Mouse (Mus musculus): ENCODE results near the gene Ush2a. TPM values are rescaled to one million over a fixed set of nuclear protein-coding genes. Genes with fewer than 3 reads are reported as not detected.

The Ush2a gene
- polyA plus RNA-seq, 1 experiment from 2014 or later, result 0.03 TPM

- ATAC-seq (replicated peaks; ENCODE audit: extremely low read depth, insufficient read depth, low FRiP score), result no peak
- Histone ChIP-seq H3K36me3 (ENCODE audit: control insufficient read depth, insufficient read depth) (no peaks in the 10 kb centered on the region), H3K9me3 (replicated peaks; ENCODE audit: control insufficient read depth, low read length) (no peaks in the 10 kb centered on the region), H3K27ac (ENCODE audit: low read length) (no peak overlapping the region), H3K4me3 (ENCODE audit: low read length) (no peak overlapping the region), H3K27me3 (ENCODE audit: control insufficient read depth, insufficient read depth, low read length) (no peaks in the 10 kb centered on the region), H3K4me2 (ENCODE audit: low read depth, low read length) (no peak overlapping the region), H3K9ac (ENCODE audit: low read length) (no peak overlapping the region), H3K4me1 (ENCODE audit: control insufficient read depth, insufficient read depth, low read length) (no peaks in the 10 kb centered on the region)
- 64% methylated on average over 13 of the region's 13 CpGs for WGBS
These were observed 287.9 kb downstream of the Ush2a start for GRCm38 (mm10) chr1:188549686-188550085.

GRCm38 (mm10) chr1:188551802-188552201 is 290.0 kb downstream of the Ush2a start:
- Histone ChIP-seq H3K4me2 (ENCODE audit: low read depth, low read length) (no peak overlapping the region), H3K27ac (ENCODE audit: low read length) (no peak overlapping the region), H3K4me3 (ENCODE audit: low read length) (no peak overlapping the region), H3K36me3 (ENCODE audit: control insufficient read depth, insufficient read depth) (no peaks in the 10 kb centered on the region), H3K27me3 (ENCODE audit: control insufficient read depth, insufficient read depth, low read length) (no peaks in the 10 kb centered on the region), H3K9ac (ENCODE audit: low read length) (no peak overlapping the region), H3K9me3 (replicated peaks; ENCODE audit: control insufficient read depth, low read length) (no peaks in the 10 kb centered on the region), H3K4me1 (ENCODE audit: control insufficient read depth, insufficient read depth, low read length) (no peaks in the 10 kb centered on the region)
- no peak for ATAC-seq (replicated peaks; ENCODE audit: extremely low read depth, insufficient read depth, low FRiP score)
- 77% methylated on average over 5 of the region's 5 CpGs for WGBS

GRCm38 (mm10) chr1:188558911-188559310 is 297.1 kb downstream of the Ush2a start:
- 26% methylated on average over 2 of the region's 2 CpGs for WGBS
- no peaks in the 10 kb centered on the region for H3K4me1 ChIP-seq (ENCODE audit: control insufficient read depth, insufficient read depth, low read length)
- no peaks in the 10 kb centered on the region for H3K27me3 ChIP-seq (ENCODE audit: control insufficient read depth, insufficient read depth, low read length)
- H3K9ac ChIP-seq (ENCODE audit: low read length), result no peak overlapping the region
- ATAC-seq (replicated peaks; ENCODE audit: extremely low read depth, insufficient read depth, low FRiP score), result no peak
- H3K9me3 ChIP-seq (replicated peaks; ENCODE audit: control insufficient read depth, low read length), result no peaks in the 10 kb centered on the region
- no peak overlapping the region for H3K4me2 ChIP-seq (ENCODE audit: low read depth, low read length)
- no peaks in the 10 kb centered on the region for H3K36me3 ChIP-seq (ENCODE audit: control insufficient read depth, insufficient read depth)
- H3K27ac ChIP-seq (ENCODE audit: low read length), result no peak overlapping the region
- H3K4me3 ChIP-seq (ENCODE audit: low read length), result no peak overlapping the region

- Histone ChIP-seq H3K36me3 (ENCODE audit: control insufficient read depth, insufficient read depth) (no peaks in the 10 kb centered on the region), H3K9ac (ENCODE audit: low read length) (no peak overlapping the region), H3K4me3 (ENCODE audit: low read length) (no peak overlapping the region), H3K27ac (ENCODE audit: low read length) (no peak overlapping the region), H3K4me1 (ENCODE audit: control insufficient read depth, insufficient read depth, low read length) (no peaks in the 10 kb centered on the region), H3K9me3 (replicated peaks; ENCODE audit: control insufficient read depth, low read length) (no peaks in the 10 kb centered on the region), H3K27me3 (ENCODE audit: control insufficient read depth, insufficient read depth, low read length) (no peaks in the 10 kb centered on the region), H3K4me2 (ENCODE audit: low read depth, low read length) (no peak overlapping the region)
- 75% methylated on average over 5 of the region's 5 CpGs for WGBS
- ATAC-seq (replicated peaks; ENCODE audit: extremely low read depth, insufficient read depth, low FRiP score), result no peak
These were observed 304.4 kb downstream of the Ush2a start for GRCm38 (mm10) chr1:188566229-188566628.

- 71% methylated on average over 4 of the region's 4 CpGs for WGBS
- Histone ChIP-seq H3K4me1 (ENCODE audit: control insufficient read depth, insufficient read depth, low read length) (no peaks in the 10 kb centered on the region), H3K36me3 (ENCODE audit: control insufficient read depth, insufficient read depth) (no peaks in the 10 kb centered on the region), H3K9ac (ENCODE audit: low read length) (no peak overlapping the region), H3K27me3 (ENCODE audit: control insufficient read depth, insufficient read depth, low read length) (no peaks in the 10 kb centered on the region), H3K4me3 (ENCODE audit: low read length) (no peak overlapping the region), H3K4me2 (ENCODE audit: low read depth, low read length) (no peak overlapping the region), H3K9me3 (replicated peaks; ENCODE audit: control insufficient read depth, low read length) (no peaks in the 10 kb centered on the region), H3K27ac (ENCODE audit: low read length) (no peak overlapping the region)
- no peak for ATAC-seq (replicated peaks; ENCODE audit: extremely low read depth, insufficient read depth, low FRiP score)
These were observed 305.7 kb downstream of the Ush2a start for GRCm38 (mm10) chr1:188567486-188567885.

GRCm38 (mm10) chr1:188568295-188568961 is 306.6 kb downstream of the Ush2a start:
- 74% methylated on average over 9 of the region's 9 CpGs for WGBS
- Histone ChIP-seq H3K4me1 (ENCODE audit: control insufficient read depth, insufficient read depth, low read length) (no peaks in the 10 kb centered on the region), H3K36me3 (ENCODE audit: control insufficient read depth, insufficient read depth) (no peaks in the 10 kb centered on the region), H3K4me2 (ENCODE audit: low read depth, low read length) (no peak overlapping the region), H3K27me3 (ENCODE audit: control insufficient read depth, insufficient read depth, low read length) (no peaks in the 10 kb centered on the region), H3K27ac (ENCODE audit: low read length) (no peak overlapping the region), H3K9ac (ENCODE audit: low read length) (no peak overlapping the region), H3K9me3 (replicated peaks; ENCODE audit: control insufficient read depth, low read length) (no peaks in the 10 kb centered on the region), H3K4me3 (ENCODE audit: low read length) (no peak overlapping the region)
- no peak for ATAC-seq (replicated peaks; ENCODE audit: extremely low read depth, insufficient read depth, low FRiP score)

GRCm38 (mm10) chr1:188576246-188576747 is 314.5 kb downstream of the Ush2a start:
- H3K27me3 ChIP-seq (ENCODE audit: control insufficient read depth, insufficient read depth, low read length), result no peaks in the 10 kb centered on the region
- 87% methylated on average over 8 of the region's 8 CpGs for WGBS
- H3K9me3 ChIP-seq (replicated peaks; ENCODE audit: control insufficient read depth, low read length), result no peaks in the 10 kb centered on the region
- no peak overlapping the region for H3K9ac ChIP-seq (ENCODE audit: low read length)
- H3K27ac ChIP-seq (ENCODE audit: low read length), result no peak overlapping the region
- no peaks in the 10 kb centered on the region for H3K36me3 ChIP-seq (ENCODE audit: control insufficient read depth, insufficient read depth)
- H3K4me1 ChIP-seq (ENCODE audit: control insufficient read depth, insufficient read depth, low read length), result no peaks in the 10 kb centered on the region
- H3K4me3 ChIP-seq (ENCODE audit: low read length), result no peak overlapping the region
- H3K4me2 ChIP-seq (ENCODE audit: low read depth, low read length), result no peak overlapping the region
- ATAC-seq (replicated peaks; ENCODE audit: extremely low read depth, insufficient read depth, low FRiP score), result no peak

- no peaks in the 10 kb centered on the region for H3K36me3 ChIP-seq (ENCODE audit: control insufficient read depth, insufficient read depth)
- no peaks in the 10 kb centered on the region for H3K4me1 ChIP-seq (ENCODE audit: control insufficient read depth, insufficient read depth, low read length)
- no peaks in the 10 kb centered on the region for H3K27me3 ChIP-seq (ENCODE audit: control insufficient read depth, insufficient read depth, low read length)
- H3K4me2 ChIP-seq (ENCODE audit: low read depth, low read length), result no peak overlapping the region
- no peak overlapping the region for H3K9ac ChIP-seq (ENCODE audit: low read length)
- no peaks in the 10 kb centered on the region for H3K9me3 ChIP-seq (replicated peaks; ENCODE audit: control insufficient read depth, low read length)
- 84% methylated on average over 4 of the region's 4 CpGs for WGBS
- H3K4me3 ChIP-seq (ENCODE audit: low read length), result no peak overlapping the region
- no peak for ATAC-seq (replicated peaks; ENCODE audit: extremely low read depth, insufficient read depth, low FRiP score)
- H3K27ac ChIP-seq (ENCODE audit: low read length), result no peak overlapping the region
These were observed 315.6 kb downstream of the Ush2a start for GRCm38 (mm10) chr1:188577376-188577775.

- no peaks in the 10 kb centered on the region for H3K9me3 ChIP-seq (replicated peaks; ENCODE audit: control insufficient read depth, low read length)
- no peak overlapping the region for H3K27ac ChIP-seq (ENCODE audit: low read length)
- no peak overlapping the region for H3K4me3 ChIP-seq (ENCODE audit: low read length)
- H3K36me3 ChIP-seq (ENCODE audit: control insufficient read depth, insufficient read depth), result no peaks in the 10 kb centered on the region
- ATAC-seq (replicated peaks; ENCODE audit: extremely low read depth, insufficient read depth, low FRiP score), result no peak
- WGBS, result 42% methylated on average over 4 of the region's 4 CpGs
- no peak overlapping the region for H3K9ac ChIP-seq (ENCODE audit: low read length)
- no peaks in the 10 kb centered on the region for H3K27me3 ChIP-seq (ENCODE audit: control insufficient read depth, insufficient read depth, low read length)
- no peaks in the 10 kb centered on the region for H3K4me1 ChIP-seq (ENCODE audit: control insufficient read depth, insufficient read depth, low read length)
- H3K4me2 ChIP-seq (ENCODE audit: low read depth, low read length), result no peak overlapping the region
These were observed 319.3 kb downstream of the Ush2a start for GRCm38 (mm10) chr1:188581136-188581535.

All from heart, embryonic 16.5 days (tissue).